Mouse (Mus musculus) bone marrow macrophage, adult 2 months (primary cell): ENCODE measurements around the gene Adarb2.

Source experiments
- CTCF ChIP-seq: IDR thresholded peaks from 2 replicates; pipeline ENCODE4 v1.5.1; 2012; ENCODE audit warnings: low read depth, mild to moderate bottlenecking, low read length, moderate library complexity
- POLR2A ChIP-seq: IDR thresholded peaks from 2 replicates; pipeline ENCODE4 v1.6.1; 2012; ENCODE audit warnings: mild to moderate bottlenecking, low read depth, low read length, borderline replicate concordance

GRCm38 (mm10) chr13:8643920-8644319 is 441.3 kb downstream of the Adarb2 start:
- TF ChIP-seq CTCF = no peak
- no peak for TF ChIP-seq POLR2A
